Mouse (Mus musculus) mouse trophoblast stem cell (cell line): ENCODE measurements around the gene Ehbp1l1.

Source experiments
- in situ Hi-C, 2 experiments: fragments of 300-500 bp; cut with MseI, MboI; formaldehyde crosslinking; loops; 2 replicates in 1 of 2; 3 replicates in 1 of 2; pipeline ENCODE4 v1.15.1; 2025

Ehbp1l1 gene

GRCm38 (mm10) chr19:5725767-5726515 is at the start of gene Ehbp1l1:
Gene Ehbp1l1, minus strand, starts transcription at chr19:5726317.
- in situ Hi-C loops = no loop called here

GRCm38 (mm10) chr19:5770925-5771860 is 45.1 kb upstream of the Ehbp1l1 start, which contains the start of gene Scyl1:
Gene Scyl1, minus strand, starts transcription at chr19:5771419.
- in situ Hi-C loops = loop anchor here in 1 of 2 experiments (10.0 kb wide), 1 partner anchor 56 kb away; no protein-coding TSS in a partner anchor

GRCm38 (mm10) chr19:5770311-5770710 is 44.2 kb upstream of the Ehbp1l1 start:
- in situ Hi-C loops = loop anchor here in 1 of 2 experiments (10.0 kb wide), 1 partner anchor 56 kb away; no protein-coding TSS in a partner anchor

- in situ Hi-C loops = no loop called here
Observed at GRCm38 (mm10) chr19:5767271-5767670, 41.2 kb upstream of the Ehbp1l1 start.

- in situ Hi-C loops = no loop called here
Observed at GRCm38 (mm10) chr19:5763163-5763562, 37.0 kb upstream of the Ehbp1l1 start.

GRCm38 (mm10) chr19:5758878-5759403 is 32.8 kb upstream of the Ehbp1l1 start:
- in situ Hi-C loops = no loop called here

- in situ Hi-C loops = no loop called here
Observed at GRCm38 (mm10) chr19:5756991-5757636, 31.0 kb upstream of the Ehbp1l1 start.

- in situ Hi-C loops = no loop called here
Observed at GRCm38 (mm10) chr19:5756321-5756985, 30.3 kb upstream of the Ehbp1l1 start.

- in situ Hi-C loops = no loop called here
Observed at GRCm38 (mm10) chr19:5751742-5752141, 25.6 kb upstream of the Ehbp1l1 start.

GRCm38 (mm10) chr19:5750951-5751350 is 24.8 kb upstream of the Ehbp1l1 start:
- in situ Hi-C loops = no loop called here

GRCm38 (mm10) chr19:5749476-5749875 is 23.4 kb upstream of the Ehbp1l1 start:
- in situ Hi-C loops = no loop called here

GRCm38 (mm10) chr19:5746907-5747363 is 20.8 kb upstream of the Ehbp1l1 start:
- in situ Hi-C loops = no loop called here

GRCm38 (mm10) chr19:5745756-5746710 is 19.9 kb upstream of the Ehbp1l1 start:
- in situ Hi-C loops = no loop called here

- in situ Hi-C loops = no loop called here
Observed at GRCm38 (mm10) chr19:5743576-5743975, 17.5 kb upstream of the Ehbp1l1 start.

GRCm38 (mm10) chr19:5742241-5742641 is 16.1 kb upstream of the Ehbp1l1 start:
- in situ Hi-C loops = no loop called here

GRCm38 (mm10) chr19:5741641-5742240 is 15.6 kb upstream of the Ehbp1l1 start:
- in situ Hi-C loops = no loop called here

- in situ Hi-C loops = no loop called here
Observed at GRCm38 (mm10) chr19:5740320-5741317, 14.5 kb upstream of the Ehbp1l1 start, which contains the start of gene Ltbp3. Gene Ltbp3, plus strand, starts transcription at chr19:5740904.

GRCm38 (mm10) chr19:5739446-5739845 is 13.3 kb upstream of the Ehbp1l1 start:
- in situ Hi-C loops = no loop called here
